Mouse (Mus musculus) T-helper 1 cell (primary cell): ENCODE results near the gene Cd24a.

Experiments used
- in situ Hi-C: fragments of 300-600 bp; cut with MboI, MseI; formaldehyde crosslinking; loops from one replicate; pipeline ENCODE4 v1.15.1; 2025; ENCODE audit warnings: high pct_unique_total_duplicates

The Cd24a gene

DNA sequence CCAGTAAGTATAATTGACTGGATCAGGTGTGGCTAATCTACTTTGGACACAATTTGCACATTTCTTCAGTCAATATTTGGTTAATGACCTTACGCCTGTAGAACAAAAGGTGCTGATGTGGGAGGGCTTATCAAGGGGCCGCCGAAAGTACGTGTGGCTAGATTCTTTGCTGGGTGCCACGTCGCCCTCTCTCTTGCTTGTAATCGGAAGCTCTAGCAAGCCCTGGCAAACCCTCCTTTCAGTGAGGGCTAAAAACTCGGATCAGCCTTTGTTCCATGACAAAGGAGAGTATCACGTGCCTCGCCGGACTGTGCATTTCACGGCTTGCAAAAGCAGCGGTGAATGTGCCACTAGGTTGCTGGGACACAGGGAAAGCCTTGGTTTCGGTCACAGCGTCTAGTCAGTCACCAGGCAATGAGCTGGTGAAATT lies 2.6 kb downstream of the Cd24a start:
- in situ Hi-C loops = no loop called here

GRCm38 (mm10) chr10:43581260-43581659 lies 3.2 kb downstream of the Cd24a start:
- in situ Hi-C loops = no loop called here

- in situ Hi-C loops = no loop called here
These were observed 6.5 kb downstream of the Cd24a start for GRCm38 (mm10) chr10:43584538-43584937.

- in situ Hi-C loops = no loop called here
These were observed 10.5 kb downstream of the Cd24a start for GRCm38 (mm10) chr10:43588470-43589177.

DNA sequence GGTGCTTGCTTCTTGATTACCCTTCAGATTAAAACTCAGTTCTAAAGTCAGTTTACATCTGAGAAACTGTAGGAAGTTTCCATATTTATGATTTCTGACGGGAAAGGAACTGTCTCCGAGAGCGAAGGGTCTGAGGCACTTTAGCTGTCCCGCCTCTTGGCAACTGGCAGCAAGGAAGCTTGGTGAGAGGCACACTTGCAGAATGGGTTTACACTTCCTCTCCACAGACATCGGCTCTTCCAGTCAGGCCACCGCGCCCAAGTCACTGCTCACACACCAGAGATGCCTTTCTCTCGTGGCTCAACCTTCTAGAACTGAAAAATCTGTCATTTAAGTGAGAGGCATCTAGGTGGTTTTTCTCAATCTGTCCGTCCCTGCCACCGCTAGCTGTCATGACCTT lies 13.4 kb downstream of the Cd24a start:
- in situ Hi-C loops = no loop called here

DNA sequence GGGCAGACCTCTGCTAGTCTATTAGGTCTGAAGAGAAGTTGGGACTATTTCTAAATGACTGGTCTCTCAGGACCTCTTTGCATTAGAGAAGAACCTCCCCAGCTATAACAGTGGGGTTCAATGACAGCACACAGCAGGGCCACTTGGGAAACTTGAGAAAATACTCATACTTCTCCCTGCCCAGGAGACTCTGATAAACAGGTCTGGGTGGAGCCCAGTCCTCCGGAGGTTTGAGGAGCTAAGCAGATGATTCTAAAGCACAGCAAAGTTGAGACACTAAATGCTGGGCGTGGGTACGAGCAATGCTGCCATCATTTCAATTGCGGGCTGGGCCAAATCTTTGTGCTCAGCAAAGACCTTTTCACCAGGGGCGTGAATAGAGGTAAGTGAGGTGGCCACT lies 15.1 kb downstream of the Cd24a start:
- in situ Hi-C loops = no loop called here

GRCm38 (mm10) chr10:43594187-43594586 lies 16.1 kb downstream of the Cd24a start:
- in situ Hi-C loops = no loop called here

DNA sequence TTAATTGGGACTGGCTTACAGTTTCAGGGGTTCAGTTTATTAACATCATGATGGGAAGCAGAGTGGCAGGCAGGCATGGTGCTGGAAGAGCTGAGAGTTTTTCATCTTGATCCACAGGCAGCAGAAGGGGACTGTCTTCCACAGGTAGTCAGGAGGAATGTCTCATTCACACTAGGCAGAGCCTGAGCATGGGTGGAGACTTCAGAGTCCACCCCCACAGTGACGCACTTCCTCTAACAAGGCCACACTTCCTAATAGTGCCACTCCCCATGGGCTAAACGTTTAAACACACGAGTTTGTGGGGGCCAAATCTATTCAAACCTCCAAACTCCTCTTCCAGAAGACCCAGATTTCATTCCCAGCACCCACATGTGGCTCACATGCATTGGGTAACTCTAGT lies 16.8 kb downstream of the Cd24a start:
- in situ Hi-C loops = no loop called here

DNA sequence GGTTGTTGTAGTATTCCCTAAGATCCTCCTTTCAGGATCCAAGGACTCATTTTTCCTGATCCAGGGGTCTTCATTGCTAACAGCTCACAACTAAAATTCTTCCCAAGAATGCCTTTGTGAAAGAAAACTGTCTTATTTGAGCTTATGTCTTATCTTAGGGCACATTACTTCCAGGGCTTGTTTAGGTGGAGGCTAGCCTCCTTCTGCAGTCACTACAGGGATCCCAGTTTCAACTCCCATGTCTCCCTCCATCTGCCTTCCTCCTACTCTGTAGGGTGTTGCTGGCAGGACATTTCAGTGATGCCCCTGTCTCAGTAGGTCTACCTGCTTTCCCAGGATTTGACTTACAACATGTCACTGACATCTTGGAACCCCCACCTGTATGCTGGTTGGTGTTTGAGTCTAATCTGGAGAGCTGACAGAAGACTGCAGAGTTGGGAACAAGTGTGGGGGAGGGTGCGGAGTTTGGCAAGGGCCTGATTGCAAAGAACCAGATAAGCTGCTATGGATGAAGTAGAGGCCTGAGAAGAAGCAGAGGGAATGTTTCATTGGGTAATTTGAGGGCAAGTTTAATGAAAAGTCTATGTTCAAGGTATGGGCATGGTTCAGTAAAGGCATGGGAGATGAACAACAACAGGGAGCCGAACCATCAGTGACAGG lies 20.1 kb downstream of the Cd24a start:
- in situ Hi-C loops = no loop called here

DNA sequence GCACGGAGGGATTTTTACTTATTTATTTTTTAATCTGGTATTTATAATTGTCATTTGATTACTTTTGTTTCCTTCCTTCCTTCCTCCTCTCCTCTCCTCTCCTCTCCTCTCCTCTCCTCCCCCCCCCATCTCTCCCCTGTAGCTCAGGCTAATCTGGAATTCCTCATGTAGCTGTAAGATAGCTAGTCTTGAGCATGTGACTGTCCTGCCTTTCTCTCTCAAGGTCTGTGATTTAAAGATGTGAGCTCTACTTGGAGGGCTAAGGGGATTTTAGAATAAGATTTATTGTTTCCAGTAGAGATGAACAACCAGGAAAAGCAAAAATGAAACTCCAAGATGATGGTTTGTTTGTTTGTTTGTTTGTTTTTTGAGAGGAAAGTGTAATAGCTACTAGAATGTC lies 23.0 kb downstream of the Cd24a start:
- in situ Hi-C loops = no loop called here

DNA sequence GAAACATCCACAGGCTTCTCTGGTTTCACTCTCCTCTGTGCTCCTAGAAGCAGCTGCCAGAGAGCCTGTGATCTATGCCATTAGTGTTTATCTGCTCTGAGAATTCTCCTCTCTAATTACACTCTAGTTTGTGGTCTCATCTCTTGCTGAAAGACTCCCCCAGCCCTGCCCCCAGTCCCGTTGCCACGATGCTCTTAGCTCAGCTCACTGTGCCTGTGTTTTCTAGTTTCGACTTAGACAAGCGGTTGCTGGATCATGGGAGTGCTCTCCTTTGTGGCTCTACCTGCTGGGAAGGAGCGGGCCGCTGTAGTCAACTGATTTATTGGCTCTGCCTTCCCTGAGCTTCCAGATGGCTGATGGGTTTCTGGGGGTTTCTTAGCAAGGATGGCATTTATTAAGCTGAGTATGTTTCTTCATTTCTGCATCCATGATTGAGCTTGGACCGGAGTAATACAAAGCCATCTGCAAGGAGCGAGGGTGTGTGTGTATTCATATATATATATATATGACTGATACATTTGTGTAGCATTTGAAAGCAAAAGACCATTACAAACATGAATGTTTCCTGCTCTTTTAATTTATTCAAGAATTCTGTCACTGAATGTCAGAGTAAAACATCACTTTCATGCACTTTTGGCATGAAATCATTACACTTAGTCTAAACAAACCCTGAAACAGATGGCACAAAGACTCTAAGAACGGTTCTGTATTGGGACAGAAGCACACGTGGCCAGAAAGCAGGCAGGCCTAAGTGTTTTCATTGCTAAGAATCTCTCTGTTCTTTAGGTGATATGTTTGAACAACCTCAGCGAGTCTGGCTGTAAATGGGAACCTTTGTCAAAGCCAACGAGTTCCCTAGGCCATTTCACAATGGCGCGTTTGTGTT lies 23.7 kb downstream of the Cd24a start:
- in situ Hi-C loops = no loop called here

GRCm38 (mm10) chr10:43603975-43604686 lies 26.0 kb downstream of the Cd24a start:
- in situ Hi-C loops = no loop called here

GRCm38 (mm10) chr10:43604687-43605250 lies 26.7 kb downstream of the Cd24a start:
- in situ Hi-C loops = no loop called here

GRCm38 (mm10) chr10:43605901-43606300 lies 27.8 kb downstream of the Cd24a start:
- in situ Hi-C loops = no loop called here

DNA sequence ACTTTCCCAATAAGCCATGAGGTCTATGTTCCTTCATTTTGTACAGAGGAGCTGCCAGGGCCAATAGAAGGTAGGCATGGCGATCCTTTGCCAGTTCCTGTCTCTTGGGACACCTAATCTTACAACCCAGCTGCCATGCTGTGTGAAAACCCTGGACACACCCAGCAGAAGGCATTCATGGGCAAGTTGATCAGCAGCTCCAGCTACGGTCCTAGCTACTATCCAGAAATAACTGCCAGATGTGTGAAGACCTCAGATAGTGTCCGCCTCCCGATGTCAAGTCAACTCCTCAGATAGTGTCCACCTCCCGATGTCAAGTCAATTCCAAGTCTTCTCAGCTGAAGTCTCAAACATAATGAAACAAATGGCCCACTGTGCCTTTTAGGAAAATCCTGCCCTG lies 31.4 kb downstream of the Cd24a start:
- in situ Hi-C loops = no loop called here

- in situ Hi-C loops = no loop called here
These were observed 31.9 kb downstream of the Cd24a start for GRCm38 (mm10) chr10:43609958-43610357.

DNA sequence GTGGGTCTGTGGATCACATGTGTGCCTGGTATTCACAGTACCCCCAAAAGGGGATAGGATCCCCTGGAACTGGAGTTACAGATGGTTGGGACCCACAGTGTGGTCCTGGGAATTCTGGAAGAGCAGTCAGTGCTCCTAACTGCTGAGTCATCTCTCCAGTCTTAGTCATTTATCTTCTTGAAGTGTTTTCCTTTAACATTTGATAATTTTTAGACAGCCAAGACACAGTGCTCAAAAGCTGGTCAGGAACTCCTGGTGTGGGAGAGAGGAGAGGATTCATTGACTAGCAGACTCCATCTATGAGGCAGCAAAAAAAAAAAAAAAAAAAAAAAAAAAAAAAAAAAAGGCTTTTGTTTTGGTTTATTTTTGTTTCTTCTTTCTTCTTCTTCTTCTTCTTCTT lies 33.0 kb downstream of the Cd24a start:
- in situ Hi-C loops = no loop called here

DNA sequence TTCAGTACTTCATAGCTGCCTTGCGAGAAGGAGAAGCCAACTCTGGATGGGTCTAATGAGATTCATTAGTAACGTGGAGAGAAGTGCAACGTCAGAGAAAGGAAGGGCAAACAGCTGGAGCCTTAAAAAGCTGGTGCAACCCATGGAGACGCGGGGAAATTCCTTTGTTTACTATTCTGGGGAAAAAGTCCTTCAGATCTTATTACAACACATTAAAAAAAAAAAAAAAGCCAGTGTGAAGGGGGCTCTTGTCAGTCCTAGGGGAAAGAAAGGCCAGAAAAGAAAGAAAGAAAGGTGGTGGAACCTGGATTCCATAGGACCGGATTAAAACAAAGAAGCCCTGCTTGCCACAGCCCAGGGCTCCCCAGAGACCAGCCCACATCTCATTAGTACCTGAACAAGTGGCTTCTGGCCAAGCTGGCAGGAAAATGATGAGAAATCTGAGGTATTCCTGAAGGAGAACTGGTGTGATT lies 41.0 kb downstream of the Cd24a start:
- in situ Hi-C loops = no loop called here

DNA sequence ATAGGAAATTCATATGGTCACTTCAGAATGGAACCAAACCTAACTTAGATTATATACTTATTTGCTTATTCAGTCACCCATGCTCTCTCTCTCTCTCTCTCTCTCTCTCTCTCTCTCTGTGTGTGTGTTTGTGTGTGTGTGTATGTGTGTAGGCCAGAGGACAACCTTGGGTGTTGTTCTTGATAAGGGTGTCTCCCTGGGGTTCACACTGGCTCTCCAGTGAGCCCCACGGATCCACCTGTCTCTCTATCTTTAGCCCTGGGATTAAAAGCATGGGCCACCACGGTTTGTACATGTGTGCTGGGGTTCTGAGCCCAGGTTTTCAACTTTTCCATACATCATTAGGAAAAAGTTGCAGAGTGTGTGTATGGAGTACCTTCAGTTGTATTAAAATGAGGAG lies 41.9 kb downstream of the Cd24a start:
- in situ Hi-C loops = no loop called here

DNA sequence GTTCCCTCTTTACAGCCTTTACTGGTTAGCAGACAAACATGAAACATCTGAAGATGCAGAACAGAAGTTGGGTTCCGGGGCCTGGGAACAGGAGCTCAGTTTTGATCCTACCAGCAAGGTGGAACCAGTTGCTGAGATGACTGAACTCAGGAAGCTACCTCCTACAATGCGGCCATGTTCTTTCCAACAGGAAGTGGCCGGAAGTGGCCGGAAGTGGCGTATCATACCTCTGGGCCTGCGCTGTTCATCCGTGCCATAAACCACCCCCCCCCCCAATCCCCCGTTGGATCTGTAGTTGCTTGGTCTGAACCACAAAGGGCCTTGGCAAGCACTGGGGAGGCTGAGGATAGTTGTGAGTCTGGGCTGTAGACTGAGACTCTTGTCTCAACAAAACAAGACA lies 45.4 kb downstream of the Cd24a start:
- in situ Hi-C loops = no loop called here

- in situ Hi-C loops = no loop called here
These were observed 46.3 kb downstream of the Cd24a start for GRCm38 (mm10) chr10:43624362-43624761.
